17 mouse cellular contexts compared by ENCODE assay signal in the genomic region with DNA sequence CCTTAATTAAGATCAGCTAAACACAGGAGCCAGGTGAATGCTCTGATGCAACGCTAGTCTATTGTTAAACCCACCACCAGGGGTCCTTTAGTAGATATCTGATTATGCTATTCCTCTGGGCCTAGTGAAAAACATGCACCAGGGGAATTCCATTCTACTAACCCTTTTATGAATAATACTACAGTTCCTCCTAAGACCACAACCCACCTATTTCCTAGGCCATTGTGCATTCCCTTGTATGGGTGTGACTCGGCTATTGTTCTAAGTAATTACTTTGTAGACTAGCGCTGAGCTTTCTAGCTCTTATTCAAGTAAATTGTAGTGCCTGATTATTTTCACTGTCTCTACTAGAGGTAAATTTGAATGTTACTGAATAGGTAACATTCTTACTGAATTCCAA. TPM values are rescaled to one million over a fixed set of nuclear protein-coding genes. Genes with fewer than 3 reads are reported as not detected.
"Had no signal": no experiment of that assay in that cellular context is flagged by ENCODE, and none has a peak within 500 bp of the region (broad histone marks: within the 10 kb centered on the region; RNA-seq: fewer than 3 reads in every experiment).

No protein-coding gene starts in this region.

RNA-seq across cellular contexts. Expression of gene Olfr1328, which starts 7.1 kb away (rescaled TPM):
- total RNA-seq: heart, postnatal 10 days; heart, postnatal 14 days; heart, postnatal 25 days; heart, postnatal 36 days; heart, postnatal 4 days; hematopoietic stem cell, adult 5-6 weeks; hindbrain, postnatal 0 days; layer of hippocampus, adult 18-20 months; layer of hippocampus, adult 2 months; layer of hippocampus, adult 8-10 months; layer of hippocampus, postnatal 10 days; layer of hippocampus, postnatal 14 days; layer of hippocampus, postnatal 25 days; layer of hippocampus, postnatal 36 days; left cerebral cortex, adult 18-20 months; left cerebral cortex, adult 2 months; left cerebral cortex, adult 8-10 months had no signal

RNA-seq across cellular contexts. Expression of gene Olfr1329, which starts 14.1 kb away (rescaled TPM):
- total RNA-seq: heart, postnatal 10 days; heart, postnatal 14 days; heart, postnatal 25 days; heart, postnatal 36 days; heart, postnatal 4 days; hematopoietic stem cell, adult 5-6 weeks; hindbrain, postnatal 0 days; layer of hippocampus, adult 18-20 months; layer of hippocampus, adult 2 months; layer of hippocampus, adult 8-10 months; layer of hippocampus, postnatal 10 days; layer of hippocampus, postnatal 14 days; layer of hippocampus, postnatal 25 days; layer of hippocampus, postnatal 36 days; left cerebral cortex, adult 18-20 months; left cerebral cortex, adult 2 months; left cerebral cortex, adult 8-10 months had no signal

RNA-seq across cellular contexts. Expression of gene Lao1, which starts 30.1 kb away (rescaled TPM):
- total RNA-seq: heart, postnatal 4 days; hematopoietic stem cell, adult 5-6 weeks; left cerebral cortex, adult 18-20 months had no signal

RNA-seq across cellular contexts. Expression of gene Olfr1330, which starts 42.9 kb away (rescaled TPM):
- total RNA-seq: heart, postnatal 10 days; heart, postnatal 14 days; heart, postnatal 25 days; heart, postnatal 36 days; heart, postnatal 4 days; hematopoietic stem cell, adult 5-6 weeks; hindbrain, postnatal 0 days; layer of hippocampus, adult 18-20 months; layer of hippocampus, adult 2 months; layer of hippocampus, adult 8-10 months; layer of hippocampus, postnatal 10 days; layer of hippocampus, postnatal 14 days; layer of hippocampus, postnatal 25 days; layer of hippocampus, postnatal 36 days; left cerebral cortex, adult 18-20 months; left cerebral cortex, adult 2 months; left cerebral cortex, adult 8-10 months had no signal
